Mouse (Mus musculus) midbrain, embryonic 12.5 days (tissue): ENCODE measurements at regions not wholly inside any gene's neighbourhood (a gene's known extent, or its start where the extent isn't known, plus 50 kb on each side); places are given as distances from the start of the nearest gene placed in this dataset.
A peak's percentile ranks its signal among the peaks of the same experiment; 100 is the strongest.

ENCODE experiments used
- ATAC-seq: fragments of 200-750 bp; cut with Nextera tagmentation; 2 replicates; pipeline ENCODE4 v1.8.0; 2017; ENCODE audit warnings: low read depth, moderate TSS enrichment, moderate library complexity; ENCODE audit not compliant: low FRiP score
- H3K27ac ChIP-seq: fragments of 300-500 bp; sonication (generic); replicated peaks from 2 replicates; pipeline ENCODE4 v1.5.1; 2016; ENCODE audit warnings: mild to moderate bottlenecking
- H3K27me3 ChIP-seq: fragments of 300-500 bp; sonication (generic); 2 replicates; pipeline ENCODE4 v1.6.1; 2016; ENCODE audit warnings: mild to moderate bottlenecking
- H3K36me3 ChIP-seq: fragments of 300-500 bp; sonication (generic); 2 replicates; pipeline ENCODE4 v1.6.1; 2016
- H3K4me1 ChIP-seq: fragments of 300-500 bp; sonication (generic); 2 replicates; pipeline ENCODE4 v1.6.1; 2016
- H3K4me2 ChIP-seq: fragments of 300-500 bp; sonication (generic); replicated peaks from 2 replicates; pipeline ENCODE4 v1.6.1; 2016; ENCODE audit warnings: mild to moderate bottlenecking, moderate library complexity
- H3K4me3 ChIP-seq: fragments of 300-500 bp; sonication (generic); 2 replicates; pipeline ENCODE4 v1.5.1; 2016; ENCODE audit warnings: mild to moderate bottlenecking
- H3K9ac ChIP-seq: fragments of 300-500 bp; sonication (generic); replicated peaks from 2 replicates; pipeline ENCODE4 v1.6.1; 2016; ENCODE audit warnings: mild to moderate bottlenecking, moderate library complexity
- H3K9me3 ChIP-seq: fragments of 300-500 bp; sonication (generic); 2 replicates; pipeline ENCODE4 v1.6.1; 2016; ENCODE audit warnings: mild to moderate bottlenecking
- WGBS: fragments of 180-500 bp; shearing (Covaris S2); methylation state at CpG from one replicate; pipeline ENCODE4 v1.1.7; 2016; 5-methylcytosine and 5-hydroxymethylcytosine counted together

DNA sequence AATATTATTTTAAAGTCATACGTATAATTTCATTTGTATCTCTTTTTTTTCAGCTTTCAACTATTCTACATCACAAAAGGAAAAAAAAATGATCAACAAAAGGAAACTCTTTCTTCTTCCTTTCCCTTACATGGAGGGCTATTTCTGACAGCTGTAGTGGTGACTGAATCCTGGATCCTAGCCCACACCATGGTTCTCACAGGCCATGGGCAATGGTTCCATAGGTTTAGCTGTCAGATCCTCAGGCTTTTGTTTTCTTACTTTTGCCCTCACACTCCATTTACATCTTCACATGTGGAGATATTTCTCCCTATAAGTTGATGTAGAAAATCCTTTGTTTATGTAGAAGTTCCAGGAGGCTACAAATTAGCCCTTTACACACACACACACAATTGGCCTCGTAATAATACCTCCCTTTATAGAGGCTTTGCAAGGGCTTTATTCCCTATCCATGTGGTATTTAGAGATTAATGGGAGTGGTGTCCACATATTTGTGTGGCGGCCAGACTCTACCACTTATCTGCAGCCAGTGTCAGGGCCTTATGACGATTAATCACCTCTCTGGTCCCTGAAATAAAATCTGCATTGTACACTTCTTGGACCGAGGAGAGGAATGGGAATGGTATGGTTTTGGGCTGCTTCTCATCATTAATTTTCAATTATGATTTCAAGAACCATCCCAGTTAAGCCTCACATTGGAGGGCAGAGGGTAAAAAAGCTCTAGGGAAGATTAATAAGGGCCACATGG, 1057.0 kb downstream of the Flrt2 start:
- 86% methylated on average over 4 of the region's 5 CpGs for WGBS
- H3K9ac ChIP-seq: no peak overlapping the region

GRCm38 (mm10) chr12:96754714-96755113, 1062.7 kb downstream of the Flrt2 start:
- Histone ChIP-seq H3K36me3 (no peaks in the 10 kb centered on the region), H3K4me1 (no peaks in the 10 kb centered on the region), H3K9ac (no peak overlapping the region), H3K27me3 (peaks cover 8% of the 10 kb centered on the region), H3K9me3 (no peaks in the 10 kb centered on the region), H3K4me3 (no peak overlapping the region), H3K4me2 (no peak overlapping the region), H3K27ac (no peak overlapping the region)
- ATAC-seq: peak; percentile 75
- 23% methylated on average over 5 of the region's 5 CpGs for WGBS

More for the DNA sequence above, 1057.0 kb downstream of the Flrt2 start:
- Histone ChIP-seq H3K36me3 (no peaks in the 10 kb centered on the region), H3K4me1 (no peaks in the 10 kb centered on the region), H3K9me3 (no peaks in the 10 kb centered on the region), H3K27me3 (peaks cover 6% of the 10 kb centered on the region), H3K4me3 (no peak overlapping the region), H3K4me2 (no peak overlapping the region), H3K27ac (no peak overlapping the region)
- ATAC-seq: no peak

GRCm38 (mm10) chr12:96763153-96763552, 1071.1 kb downstream of the Flrt2 start:
- no peaks in the 10 kb centered on the region for H3K36me3 ChIP-seq
- H3K9ac ChIP-seq: no peak overlapping the region
- H3K9me3 ChIP-seq: no peaks in the 10 kb centered on the region
- H3K4me1 ChIP-seq: no peaks in the 10 kb centered on the region
- H3K4me3 ChIP-seq: no peak overlapping the region
- WGBS: 47% methylated on average over 5 of the region's 5 CpGs
- H3K27me3 ChIP-seq: no peaks in the 10 kb centered on the region
- H3K4me2 ChIP-seq: no peak overlapping the region
- no peak for ATAC-seq
- no peak overlapping the region for H3K27ac ChIP-seq

DNA sequence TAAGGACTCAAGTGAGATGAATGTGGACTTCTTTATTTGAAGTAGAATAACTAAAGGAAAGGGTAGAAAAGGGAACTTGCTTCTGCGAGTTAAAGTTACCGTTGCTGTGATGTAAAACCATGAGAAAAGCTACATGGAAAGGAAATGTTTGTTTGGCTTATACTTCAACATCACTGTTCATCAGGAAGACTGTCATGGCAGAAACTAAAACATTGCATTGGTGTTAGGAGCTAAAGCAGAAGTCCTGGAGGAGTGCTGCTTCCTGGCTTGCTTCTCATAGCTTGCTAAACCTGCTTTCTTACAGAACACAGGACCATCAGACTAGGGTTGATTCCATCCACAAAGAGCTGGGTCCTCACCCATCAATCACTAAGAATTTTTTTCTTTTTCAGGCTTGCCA, 1071.6 kb downstream of the Flrt2 start:
- Histone ChIP-seq H3K4me3 (no peak overlapping the region), H3K36me3 (no peaks in the 10 kb centered on the region), H3K9ac (no peak overlapping the region), H3K4me2 (no peak overlapping the region), H3K27me3 (no peaks in the 10 kb centered on the region), H3K27ac (no peak overlapping the region), H3K9me3 (no peaks in the 10 kb centered on the region), H3K4me1 (no peaks in the 10 kb centered on the region)
- 90% methylated on average over 2 of the region's 2 CpGs for WGBS
- ATAC-seq: no peak

- no peak for ATAC-seq
- Histone ChIP-seq H3K27me3 (no peaks in the 10 kb centered on the region), H3K4me2 (no peak overlapping the region), H3K4me3 (no peak overlapping the region), H3K27ac (no peak overlapping the region), H3K4me1 (no peaks in the 10 kb centered on the region), H3K9ac (no peak overlapping the region), H3K9me3 (no peaks in the 10 kb centered on the region), H3K36me3 (no peaks in the 10 kb centered on the region)
Measured at GRCm38 (mm10) chr12:96764186-96764585, 1072.2 kb downstream of the Flrt2 start.

GRCm38 (mm10) chr12:96771222-96771621, 1079.2 kb downstream of the Flrt2 start:
- no peaks in the 10 kb centered on the region for H3K9me3 ChIP-seq
- H3K4me2 ChIP-seq: no peak overlapping the region
- no peak for ATAC-seq
- H3K27ac ChIP-seq: no peak overlapping the region
- 87% methylated on average over 3 of the region's 3 CpGs for WGBS
- no peaks in the 10 kb centered on the region for H3K36me3 ChIP-seq
- H3K27me3 ChIP-seq: no peaks in the 10 kb centered on the region
- no peak overlapping the region for H3K9ac ChIP-seq
- H3K4me1 ChIP-seq: no peaks in the 10 kb centered on the region
- no peak overlapping the region for H3K4me3 ChIP-seq

- H3K27me3 ChIP-seq: no peaks in the 10 kb centered on the region
- no peaks in the 10 kb centered on the region for H3K36me3 ChIP-seq
- no peak overlapping the region for H3K27ac ChIP-seq
- ATAC-seq: no peak
- H3K9ac ChIP-seq: no peak overlapping the region
- no peaks in the 10 kb centered on the region for H3K9me3 ChIP-seq
- H3K4me2 ChIP-seq: no peak overlapping the region
- H3K4me1 ChIP-seq: no peaks in the 10 kb centered on the region
- 86% methylated on average over 1 of the region's 1 CpGs for WGBS
- H3K4me3 ChIP-seq: no peak overlapping the region
Measured at GRCm38 (mm10) chr12:96821376-96821775, 1129.3 kb downstream of the Flrt2 start.

GRCm38 (mm10) chr12:96828415-96828814, 1136.4 kb downstream of the Flrt2 start:
- Histone ChIP-seq H3K9ac (no peak overlapping the region), H3K4me2 (no peak overlapping the region), H3K36me3 (no peaks in the 10 kb centered on the region), H3K4me3 (no peak overlapping the region), H3K9me3 (no peaks in the 10 kb centered on the region), H3K27ac (no peak overlapping the region), H3K4me1 (no peaks in the 10 kb centered on the region), H3K27me3 (no peaks in the 10 kb centered on the region)
- ATAC-seq: no peak
- 96% methylated on average over 1 of the region's 1 CpGs for WGBS
